21 mouse cellular contexts compared by ENCODE assay signal in the genomic region with DNA sequence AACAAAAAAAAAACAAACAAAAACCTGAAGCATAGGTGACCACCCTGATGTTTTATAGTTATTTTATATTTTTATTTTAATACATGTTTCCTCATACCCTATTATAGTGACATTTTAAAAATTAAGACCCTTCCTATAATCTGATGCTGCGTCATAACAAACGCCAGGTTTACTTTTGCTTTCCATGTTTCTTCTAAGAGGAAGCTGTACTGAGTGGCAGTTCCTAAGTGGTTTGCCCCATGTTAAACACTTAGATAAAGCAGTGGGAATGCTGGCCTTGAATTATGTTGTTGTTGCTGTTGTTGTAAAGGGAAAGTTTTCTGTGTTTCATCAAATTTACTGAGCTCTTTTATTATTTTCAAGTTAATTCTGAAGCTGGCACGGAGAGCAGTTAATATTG.
"Had no signal": no experiment of that assay in that cellular context is flagged by ENCODE, and none has a peak within 500 bp of the region (broad histone marks: within the 10 kb centered on the region; RNA-seq: fewer than 3 reads in every experiment).

No protein-coding gene starts in this region.

- H3K9ac ChIP-seq: liver, embryonic 15.5 days; liver, postnatal 0 days; midbrain, embryonic 12.5 days; neural tube, embryonic 13.5 days; neural tube, embryonic 15.5 days had no signal

- H3K27me3 ChIP-seq: liver, embryonic 15.5 days; megakaryocyte, embryonic 14.5 days; midbrain, embryonic 12.5 days; neural tube, embryonic 13.5 days; neural tube, embryonic 15.5 days had no signal

- H3K9me3 ChIP-seq: liver, embryonic 15.5 days; megakaryocyte, embryonic 14.5 days; midbrain, embryonic 12.5 days; neural tube, embryonic 13.5 days; neural tube, embryonic 15.5 days had no signal

- H3K27ac ChIP-seq: liver, embryonic 15.5 days; macrophage; midbrain, embryonic 12.5 days; neural tube, embryonic 13.5 days; neural tube, embryonic 15.5 days had no signal

- DNase-seq: liver, postnatal 0 days; lung, adult 2 months; lung, postnatal 14 days; lung, postnatal 36 days; midbrain, embryonic 14.5 days; retina, postnatal 1 day; right cerebral cortex, adult 18-20 months; right cerebral cortex, postnatal 25 days; right cerebral cortex, postnatal 4 days; spleen, adult 18-20 months; thymus, adult 18-20 months; thymus, postnatal 14 days; thymus, postnatal 36 days had no signal

- H3K36me3 ChIP-seq: liver, embryonic 15.5 days; midbrain, embryonic 12.5 days; neural tube, embryonic 13.5 days; neural tube, embryonic 15.5 days had no signal

- H3K4me3 ChIP-seq: liver, embryonic 15.5 days; megakaryocyte, embryonic 14.5 days; midbrain, embryonic 12.5 days; myocyte; neural tube, embryonic 13.5 days; neural tube, embryonic 15.5 days had no signal

- ATAC-seq: liver, postnatal 0 days; midbrain, embryonic 16.5 days had no signal

- H3K4me1 ChIP-seq: liver, embryonic 15.5 days; midbrain, embryonic 12.5 days; neural tube, embryonic 13.5 days; neural tube, embryonic 15.5 days had no signal

- H3K4me2 ChIP-seq: liver, embryonic 15.5 days; midbrain, embryonic 12.5 days; neural tube, embryonic 13.5 days; neural tube, embryonic 15.5 days had no signal
